Mouse (Mus musculus) embryo, embryonic 11.5 days (tissue): ENCODE results near the gene Cdk12.
"Not testable (repeated sequence)": the region's sequence is repeated elsewhere in the genome, so short reads cannot be mapped to it uniquely, and the experiment has no call there.

Experiments used
- DNase-seq: peaks from one replicate; pipeline ENCODE4 v3.0.0-alpha.2; 2012; ENCODE audit warnings: low read depth, low spot score

Gene Cdk12

GRCm38 (mm10) chr11:98202641-98203350, at the start of gene Cdk12:
Gene Cdk12, plus strand, starts transcription at chr11:98203059.
- DNase-seq = peak; percentile 98

GRCm38 (mm10) chr11:98155094-98155493, 47.8 kb upstream of the Cdk12 start:
- no peak for DNase-seq

- DNase-seq = no peak
Measured at GRCm38 (mm10) chr11:98168400-98168799, 34.5 kb upstream of the Cdk12 start.

GRCm38 (mm10) chr11:98182149-98182548, 20.7 kb upstream of the Cdk12 start:
- DNase-seq = not testable (repeated sequence)

- no peak for DNase-seq
Measured at GRCm38 (mm10) chr11:98187640-98188395, 15.0 kb upstream of the Cdk12 start.

- DNase-seq = no peak
Measured at GRCm38 (mm10) chr11:98190820-98191219, 12.0 kb upstream of the Cdk12 start.

GRCm38 (mm10) chr11:98192901-98193805, 9.7 kb upstream of the Cdk12 start, which contains the start of gene Med1:
Gene Med1, minus strand, starts transcription at chr11:98193293.
- DNase-seq = peak; percentile 94

GRCm38 (mm10) chr11:98201791-98202640, 843 bp upstream of the Cdk12 start:
- DNase-seq = no peak

- DNase-seq = no peak
Measured at GRCm38 (mm10) chr11:98203351-98203911, 572 bp downstream of the Cdk12 start.

- DNase-seq = no peak
Measured at GRCm38 (mm10) chr11:98203931-98204421, 1.1 kb downstream of the Cdk12 start.

- DNase-seq = no peak
Measured at GRCm38 (mm10) chr11:98205463-98205862, 2.6 kb downstream of the Cdk12 start.

- not testable (repeated sequence) for DNase-seq
Measured at GRCm38 (mm10) chr11:98206281-98206680, 3.4 kb downstream of the Cdk12 start.

GRCm38 (mm10) chr11:98209661-98210060, 6.8 kb downstream of the Cdk12 start:
- not testable (repeated sequence) for DNase-seq

- no peak for DNase-seq
Measured at GRCm38 (mm10) chr11:98213311-98213710, 10.5 kb downstream of the Cdk12 start.

- DNase-seq = no peak
Measured at GRCm38 (mm10) chr11:98226349-98226748, 23.5 kb downstream of the Cdk12 start.

GRCm38 (mm10) chr11:98238416-98238815, 35.6 kb downstream of the Cdk12 start:
- DNase-seq = no peak

- no peak for DNase-seq
Measured at GRCm38 (mm10) chr11:98238995-98239394, 36.1 kb downstream of the Cdk12 start.

- not testable (repeated sequence) for DNase-seq
Measured at GRCm38 (mm10) chr11:98242910-98243309, 40.1 kb downstream of the Cdk12 start.

- no peak for DNase-seq
Measured at GRCm38 (mm10) chr11:98244415-98244814, 41.6 kb downstream of the Cdk12 start.

GRCm38 (mm10) chr11:98247325-98247724, 44.5 kb downstream of the Cdk12 start:
- DNase-seq = no peak
